Mouse (Mus musculus): ENCODE data around the gene Nrde2. TPM values are rescaled to one million over a fixed set of nuclear protein-coding genes. Genes with fewer than 3 reads are reported as not detected.

Nrde2 gene
- total and polyA plus RNA-seq, 3 experiments, result 5.1 to 11.0 (median 7.9) TPM

DNA sequence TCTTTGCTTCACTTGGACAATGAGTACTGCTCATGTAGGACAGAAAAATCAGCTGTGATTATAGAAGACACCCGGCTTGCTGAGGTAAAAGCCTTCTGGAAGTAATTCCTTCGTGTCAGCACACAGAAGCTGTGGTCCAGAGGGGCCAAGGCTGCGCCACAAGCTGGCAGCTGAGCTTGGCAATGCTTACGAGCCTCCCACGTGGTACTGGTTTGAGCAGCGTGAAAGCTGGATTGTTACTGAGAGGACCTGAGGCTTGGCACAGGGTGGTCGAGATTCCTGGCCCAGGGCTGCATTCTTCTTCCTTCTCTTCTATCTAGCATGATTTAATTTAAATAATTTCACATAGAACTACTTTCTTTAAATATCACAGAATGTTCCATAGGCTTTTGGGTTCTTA lies 37.3 kb upstream of the Nrde2 start:
- H3K9ac ChIP-seq (ENCODE audit: low read depth, low read length), result no peak overlapping the region
- H3K36me3 ChIP-seq (ENCODE audit: control insufficient read depth, insufficient read depth, low read length), result no peaks in the 10 kb centered on the region
- DNase-seq, result no peak
- H3K4me3 ChIP-seq, result no peak overlapping the region
- H3K27ac ChIP-seq, result no peak overlapping the region
- intact Hi-C loops (cut with DNase I), result no loop called here
- H3K4me1 ChIP-seq (ENCODE audit: control insufficient read depth, insufficient read depth, low read length), result no peaks in the 10 kb centered on the region
- WGBS, result 61% methylated on average over 7 of the region's 7 CpGs
- TF ChIP-seq POLR2A (IDR thresholded peaks at IDR 0.05; ENCODE audit: insufficient read depth, low read depth, low read length) (no peak), EP300 (IDR thresholded peaks at IDR 0.05; ENCODE audit: insufficient read depth, low read depth, low read length) (no peak), CTCF (IDR thresholded peaks at IDR 0.05) (no peak)
- H3K27me3 ChIP-seq (ENCODE audit: control insufficient read depth, insufficient read depth, low read length), result no peaks in the 10 kb centered on the region
- peaks cover 6% of the 10 kb centered on the region for H3K79me2 ChIP-seq (replicated peaks; ENCODE audit: control insufficient read depth, insufficient read depth, low read length)

DNA sequence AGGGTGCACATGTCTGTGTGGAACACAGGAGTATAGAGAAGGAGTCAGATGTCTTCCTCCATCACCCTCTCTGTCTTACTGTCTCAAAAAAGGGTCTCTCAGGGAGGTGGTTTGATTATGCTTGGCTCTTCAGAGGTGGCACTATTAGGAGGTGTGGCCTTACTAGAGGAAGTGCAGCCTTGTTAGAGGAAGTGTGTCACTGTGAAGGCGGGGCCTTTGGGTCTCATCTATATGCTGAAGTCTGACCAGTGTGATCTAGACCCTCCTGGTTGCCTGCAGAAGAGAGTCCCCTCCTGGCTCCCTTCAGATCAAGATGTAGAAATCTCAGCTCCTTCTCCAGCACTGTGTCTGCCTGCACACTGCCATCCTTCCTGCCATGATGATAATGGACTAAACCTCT lies 34.7 kb upstream of the Nrde2 start:
- DNase-seq, result no peak
- TF ChIP-seq POLR2A (IDR thresholded peaks at IDR 0.05; ENCODE audit: insufficient read depth, low read depth, low read length) (no peak), CTCF (IDR thresholded peaks at IDR 0.05) (no peak), EP300 (IDR thresholded peaks at IDR 0.05; ENCODE audit: insufficient read depth, low read depth, low read length) (no peak)
- intact Hi-C loops (cut with DNase I), result no loop called here

DNA sequence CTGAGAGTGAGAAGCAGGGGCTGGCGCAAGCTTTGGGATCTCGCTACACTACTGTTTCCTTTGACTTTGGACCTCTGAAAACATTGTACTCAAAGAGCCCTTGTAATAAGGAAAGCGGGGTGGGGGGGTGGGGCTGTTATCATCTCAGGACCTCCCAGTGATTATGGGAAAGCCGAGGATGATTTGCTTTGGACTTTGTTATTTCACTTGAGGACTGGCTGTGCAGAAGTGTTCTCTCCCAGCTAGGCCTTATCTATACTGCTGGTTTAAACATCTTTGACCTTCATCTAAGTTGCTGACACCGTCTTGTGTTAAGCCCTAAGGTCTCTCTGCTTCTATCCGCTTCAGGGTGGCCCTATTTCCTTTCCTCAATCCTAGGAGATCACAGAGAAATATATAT lies 31.3 kb upstream of the Nrde2 start:
- no peaks in the 10 kb centered on the region for H3K79me2 ChIP-seq (replicated peaks; ENCODE audit: control insufficient read depth, insufficient read depth, low read length)
- H3K27me3 ChIP-seq (ENCODE audit: control insufficient read depth, insufficient read depth, low read length), result no peaks in the 10 kb centered on the region
- WGBS, result 76% methylated on average over 6 of the region's 6 CpGs
- no peaks in the 10 kb centered on the region for H3K4me1 ChIP-seq (ENCODE audit: control insufficient read depth, insufficient read depth, low read length)
- no peak overlapping the region for H3K4me3 ChIP-seq
- H3K27ac ChIP-seq, result no peak overlapping the region
- intact Hi-C loops (cut with DNase I), result no loop called here
- no peak for TF ChIP-seq EP300 (IDR thresholded peaks at IDR 0.05; ENCODE audit: insufficient read depth, low read depth, low read length)
- no peak for TF ChIP-seq CTCF (IDR thresholded peaks at IDR 0.05)
- no peak overlapping the region for H3K9ac ChIP-seq (ENCODE audit: low read depth, low read length)
- no peaks in the 10 kb centered on the region for H3K36me3 ChIP-seq (ENCODE audit: control insufficient read depth, insufficient read depth, low read length)
- no peak for DNase-seq

More for the DNA sequence above, 34.7 kb upstream of the Nrde2 start:
- Histone ChIP-seq H3K9ac (ENCODE audit: low read depth, low read length) (no peak overlapping the region), H3K4me3 (no peak overlapping the region), H3K4me1 (ENCODE audit: control insufficient read depth, insufficient read depth, low read length) (no peaks in the 10 kb centered on the region), H3K36me3 (ENCODE audit: control insufficient read depth, insufficient read depth, low read length) (no peaks in the 10 kb centered on the region), H3K27ac (no peak overlapping the region), H3K79me2 (replicated peaks; ENCODE audit: control insufficient read depth, insufficient read depth, low read length) (no peaks in the 10 kb centered on the region), H3K27me3 (ENCODE audit: control insufficient read depth, insufficient read depth, low read length) (no peaks in the 10 kb centered on the region)
- 88% methylated on average over 1 of the region's 1 CpGs for WGBS

- TF ChIP-seq POLR2A (IDR thresholded peaks at IDR 0.05; ENCODE audit: insufficient read depth, low read depth, low read length) (no peak; the same call in 1 of the 2 replicates), CTCF (IDR thresholded peaks at IDR 0.05) (no peak), EP300 (IDR thresholded peaks at IDR 0.05; ENCODE audit: insufficient read depth, low read depth, low read length) (no peak)
- Histone ChIP-seq H3K79me2 (replicated peaks; ENCODE audit: control insufficient read depth, insufficient read depth, low read length) (no peaks in the 10 kb centered on the region), H3K27me3 (ENCODE audit: control insufficient read depth, insufficient read depth, low read length) (no peaks in the 10 kb centered on the region), H3K4me1 (ENCODE audit: control insufficient read depth, insufficient read depth, low read length) (no peaks in the 10 kb centered on the region; the same call in 1 of the 2 replicates), H3K27ac (peak overlapping the region; percentile 98), H3K4me3 (peak overlapping the region; percentile 78), H3K9ac (ENCODE audit: low read depth, low read length) (peak overlapping the region; percentile 73), H3K36me3 (ENCODE audit: control insufficient read depth, insufficient read depth, low read length) (no peaks in the 10 kb centered on the region)
- 2% methylated on average over 29 of the region's 29 CpGs for WGBS
- DNase-seq, result no peak
- intact Hi-C loops (cut with DNase I), result loop anchor here (1.0 to 10.0 kb wide), 4 partner anchors 11 to 387 kb away; partner anchors contain the start of genes Calm1, Nrde2 and Ttc7b
These were observed 28.4 kb upstream of the Nrde2 start for GRCm38 (mm10) chr12:100187756-100188430.

DNA sequence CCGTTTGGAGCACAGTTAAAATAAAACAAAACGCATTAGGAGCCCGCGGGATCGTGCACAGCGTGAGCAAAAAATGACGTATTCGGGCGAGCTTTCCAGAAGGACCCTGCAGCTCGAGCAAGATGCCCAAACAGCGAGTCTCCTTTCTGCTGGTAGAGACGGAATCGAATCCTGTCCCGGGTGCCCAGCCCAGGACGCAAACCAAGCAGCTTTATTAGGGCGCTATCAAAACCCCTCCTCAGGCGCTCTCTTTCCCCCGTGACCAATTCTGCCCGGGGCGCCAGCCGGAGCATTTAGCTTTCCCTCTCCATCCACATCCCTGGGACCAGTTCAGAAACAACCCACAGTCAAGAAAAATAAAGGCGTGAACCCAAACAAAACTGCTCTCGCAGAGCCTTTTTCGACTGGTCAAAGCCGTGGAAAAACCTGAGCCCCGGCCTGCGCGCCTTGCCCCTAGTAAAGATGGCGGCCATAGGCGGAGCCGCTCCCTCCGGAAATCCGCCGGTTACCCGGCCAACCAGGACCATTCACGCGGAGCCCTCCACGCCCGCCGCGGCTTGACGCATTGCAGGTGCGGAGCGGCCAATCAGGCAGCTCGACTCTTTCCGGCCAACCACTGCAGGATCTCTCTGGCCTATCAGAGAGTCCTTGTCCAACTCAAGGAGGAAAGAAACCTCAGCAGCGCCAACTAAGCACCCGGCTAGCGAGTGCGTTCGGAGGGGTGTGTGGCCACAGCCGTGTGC lies 27.7 kb upstream of the Nrde2 start:
- Histone ChIP-seq H3K36me3 (ENCODE audit: control insufficient read depth, insufficient read depth, low read length) (no peaks in the 10 kb centered on the region), H3K4me3 (peak overlapping the region; percentile 78), H3K79me2 (replicated peaks; ENCODE audit: control insufficient read depth, insufficient read depth, low read length) (no peaks in the 10 kb centered on the region), H3K27ac (peak overlapping the region; percentile 98), H3K4me1 (ENCODE audit: control insufficient read depth, insufficient read depth, low read length) (no peaks in the 10 kb centered on the region; the same call in 1 of the 2 replicates), H3K27me3 (ENCODE audit: control insufficient read depth, insufficient read depth, low read length) (no peaks in the 10 kb centered on the region), H3K9ac (ENCODE audit: low read depth, low read length) (peak overlapping the region; percentile 90)
- intact Hi-C loops (cut with DNase I), result loop anchor here (2.0 to 10.0 kb wide), 3 partner anchors 28 to 388 kb away; partner anchors contain the start of genes Nrde2 and Ttc7b
- DNase-seq, result peak; percentile 97 to 99
- under 1% methylated on average over 52 of the region's 52 CpGs for WGBS
- TF ChIP-seq CTCF (IDR thresholded peaks at IDR 0.05) (peak; percentile 22), EP300 (IDR thresholded peaks at IDR 0.05; ENCODE audit: insufficient read depth, low read depth, low read length) (peak; percentile 79; the same call in 1 of the 2 replicates), POLR2A (IDR thresholded peaks at IDR 0.05; ENCODE audit: insufficient read depth, low read depth, low read length) (peak; percentile 90)

All from heart, adult 2 months (tissue).